Mouse (Mus musculus) hindbrain, embryonic 15.5 days (tissue): ENCODE data around the gene Bco1. TPM values are rescaled to one million over a fixed set of nuclear protein-coding genes. Genes with fewer than 3 reads are reported as not detected.

Experiments used
- ATAC-seq: fragments of 200-750 bp; cut with Nextera tagmentation; 2 replicates; pipeline ENCODE4 v1.8.0; 2017; ENCODE audit warnings: low read depth, moderate number of reproducible peaks, moderate TSS enrichment; ENCODE audit not compliant: low FRiP score
- H3K27ac ChIP-seq: fragments of 300-500 bp; sonication (generic); replicated peaks from 2 replicates; pipeline ENCODE4 v1.5.1; 2015; ENCODE audit warnings: mild to moderate bottlenecking, inconsistent platforms
- H3K27me3 ChIP-seq: fragments of 300-500 bp; sonication (generic); 2 replicates; pipeline ENCODE4 v1.6.1; 2015; ENCODE audit warnings: control low read depth, inconsistent platforms
- H3K36me3 ChIP-seq: fragments of 300-500 bp; sonication (generic); 2 replicates; pipeline ENCODE4 v1.6.1; 2015; ENCODE audit warnings: control low read depth, inconsistent platforms
- H3K4me1 ChIP-seq: fragments of 300-500 bp; sonication (generic); replicated peaks from 2 replicates; pipeline ENCODE4 v1.6.1; 2015; ENCODE audit warnings: control low read depth, inconsistent platforms
- H3K4me2 ChIP-seq: fragments of 300-500 bp; sonication (generic); 2 replicates; pipeline ENCODE4 v1.6.1; 2015; ENCODE audit warnings: moderate library complexity, mild to moderate bottlenecking, inconsistent platforms
- H3K4me3 ChIP-seq: fragments of 300-500 bp; sonication (generic); 2 replicates; pipeline ENCODE4 v1.5.1; 2015; ENCODE audit warnings: mild to moderate bottlenecking, inconsistent platforms
- H3K9ac ChIP-seq: fragments of 300-500 bp; sonication (generic); 2 replicates; pipeline ENCODE4 v1.6.1; 2015; ENCODE audit warnings: inconsistent platforms
- H3K9me3 ChIP-seq: fragments of 300-500 bp; sonication (generic); 2 replicates; pipeline ENCODE4 v1.6.1; 2016; ENCODE audit warnings: control low read depth, inconsistent platforms
- WGBS: fragments of 180-500 bp; shearing (Covaris S2); methylation state at CpG from one replicate; pipeline ENCODE4 v1.1.7; 2015; 5-methylcytosine and 5-hydroxymethylcytosine counted together
- polyA plus RNA-seq: library from polyadenylated mRNA; unstranded; fragments of >200 nt; fragmentation: Nextera tagmentation; extraction: Ambion mirVana; gene quantifications from 2 replicates; pipeline ENCODE4 v1.2.1, GENCODE M21; 2015

Gene Bco1
- polyA plus RNA-seq, 1 experiment from 2014 or later, result 0.32 TPM

GRCm38 (mm10) chr8:117178039-117178438, 82.4 kb downstream of the Bco1 start:
- Histone ChIP-seq H3K4me1 (no peaks in the 10 kb centered on the region), H3K4me3 (no peak overlapping the region), H3K27me3 (no peaks in the 10 kb centered on the region), H3K27ac (no peak overlapping the region), H3K9me3 (no peaks in the 10 kb centered on the region), H3K4me2 (no peak overlapping the region), H3K36me3 (no peaks in the 10 kb centered on the region), H3K9ac (no peak overlapping the region)
- no peak for ATAC-seq
- 88% methylated on average over 2 of the region's 2 CpGs for WGBS

- Histone ChIP-seq H3K27me3 (no peaks in the 10 kb centered on the region), H3K4me3 (no peak overlapping the region), H3K27ac (no peak overlapping the region), H3K9me3 (no peaks in the 10 kb centered on the region), H3K36me3 (no peaks in the 10 kb centered on the region), H3K4me2 (no peak overlapping the region), H3K9ac (no peak overlapping the region), H3K4me1 (no peaks in the 10 kb centered on the region)
- no peak for ATAC-seq
- WGBS, result 92% methylated on average over 6 of the region's 6 CpGs
Observed at GRCm38 (mm10) chr8:117178676-117179075, 83.0 kb downstream of the Bco1 start.

- Histone ChIP-seq H3K36me3 (peaks cover 16% of the 10 kb centered on the region; the same call in 1 of the 2 replicates), H3K4me3 (no peak overlapping the region), H3K4me2 (no peak overlapping the region), H3K9ac (no peak overlapping the region), H3K27ac (no peak overlapping the region), H3K4me1 (no peaks in the 10 kb centered on the region), H3K27me3 (no peaks in the 10 kb centered on the region), H3K9me3 (no peaks in the 10 kb centered on the region)
- ATAC-seq, result no peak
- 98% methylated on average over 4 of the region's 4 CpGs for WGBS
Observed at GRCm38 (mm10) chr8:117182746-117183145, 87.1 kb downstream of the Bco1 start.

Other genes with a start within 250 kb of the Bco1 start
- 28.3 and 35.3 TPM in 2 replicates for gene Cmc2, start 174.4 kb upstream of the Bco1 start, polyA plus RNA-seq
- gene Cenpn, start 174.1 kb upstream of the Bco1 start, polyA plus RNA-seq, result 10.1 and 11.1 TPM in 2 replicates
- 19.3 and 22.7 TPM in 2 replicates for gene Atmin, start 152.5 kb upstream of the Bco1 start, polyA plus RNA-seq
- 8.1 and 8.5 TPM in 2 replicates for gene 1700030J22Rik, start 116.9 kb upstream of the Bco1 start, polyA plus RNA-seq
- gene Gcsh, start 102.3 kb upstream of the Bco1 start, polyA plus RNA-seq, result 96.8 and 99.1 TPM in 2 replicates
- gene Pkd1l2, start 13.4 kb upstream of the Bco1 start, polyA plus RNA-seq, result 0.04 and 0.16 TPM in 2 replicates
- gene Gan, start 62.3 kb downstream of the Bco1 start, polyA plus RNA-seq, result 3.0 TPM in 2 replicates
- gene Cmip, start 161.2 kb downstream of the Bco1 start, polyA plus RNA-seq, result 184 and 203 TPM in 2 replicates